Mouse (Mus musculus) forebrain, embryonic 11.5 days (tissue): ENCODE data around the gene Chadl. TPM values are rescaled to one million over a fixed set of nuclear protein-coding genes. Genes with fewer than 3 reads are reported as not detected.
A peak's percentile ranks its signal among the peaks of the same experiment; 100 is the strongest.
"Not testable (repeated sequence)": the region's sequence is repeated elsewhere in the genome, so short reads cannot be mapped to it uniquely, and the experiment has no call there.

Source experiments
- ATAC-seq: fragments of 200-750 bp; cut with Nextera tagmentation; replicated peaks from 2 replicates; pipeline ENCODE4 v1.8.0; 2017; ENCODE audit warnings: moderate TSS enrichment; ENCODE audit not compliant: low FRiP score
- DNase-seq: peaks from one replicate; pipeline ENCODE4 v3.0.0-alpha.2; 2017; ENCODE audit warnings: low spot score
- H3K27ac ChIP-seq: fragments of 300-500 bp; sonication (generic); 2 replicates; pipeline ENCODE4 v1.5.1; 2014; ENCODE audit warnings: low read depth, low read length
- H3K27me3 ChIP-seq: fragments of 300-500 bp; sonication (generic); 2 replicates; pipeline ENCODE4 v1.6.1; 2014; ENCODE audit warnings: mild to moderate bottlenecking, low read length, mixed read lengths; ENCODE audit not compliant: control insufficient read depth, insufficient read depth
- H3K36me3 ChIP-seq: fragments of 300-500 bp; sonication (generic); 2 replicates; pipeline ENCODE4 v1.6.1; 2014; ENCODE audit warnings: mild to moderate bottlenecking, low read length, moderate library complexity, mixed read lengths; ENCODE audit not compliant: control insufficient read depth, insufficient read depth
- H3K4me1 ChIP-seq: fragments of 300-500 bp; sonication (generic); replicated peaks from 2 replicates; pipeline ENCODE4 v1.6.1; 2014; ENCODE audit warnings: low read length, mixed read lengths; ENCODE audit not compliant: control insufficient read depth, insufficient read depth
- H3K4me2 ChIP-seq: fragments of 300-500 bp; sonication (generic); 2 replicates; pipeline ENCODE4 v1.6.1; 2014; ENCODE audit warnings: low read depth, mild to moderate bottlenecking, low read length, moderate library complexity, mixed read lengths; ENCODE audit not compliant: severe bottlenecking
- H3K4me3 ChIP-seq: fragments of 300-500 bp; sonication (generic); 2 replicates; pipeline ENCODE4 v1.5.1; 2014; ENCODE audit warnings: low read depth, low read length
- H3K9ac ChIP-seq: fragments of 300-500 bp; sonication (generic); 2 replicates; pipeline ENCODE4 v1.6.1; 2014; ENCODE audit warnings: low read length
- H3K9me3 ChIP-seq: fragments of 300-500 bp; sonication (generic); 2 replicates; pipeline ENCODE4 v1.6.1; 2016; ENCODE audit warnings: low read length, mixed read lengths; ENCODE audit not compliant: control insufficient read depth
- WGBS: fragments of 180-500 bp; shearing (Covaris S2); extraction: QIAGEN DNeasy Blood & Tissue Kit; methylation state at CpG from one replicate; pipeline ENCODE4 v1.1.7; 2014; 5-methylcytosine and 5-hydroxymethylcytosine counted together
- polyA plus RNA-seq: library from polyadenylated mRNA; unstranded; fragments of >200 nt; fragmentation: Nextera tagmentation; extraction: Ambion mirVana; gene quantifications from 2 replicates; pipeline ENCODE4 v1.2.1, GENCODE M21; 2014

Chadl gene
- polyA plus RNA-seq: 3.3 and 4.0 TPM in 2 replicates

GRCm38 (mm10) chr15:81697175-81697574 lies at the start of gene Chadl:
TSS of gene Chadl (minus strand) at chr15:81697287.
- no peak for ATAC-seq
- Histone ChIP-seq H3K27ac (no peak within 1 kb of the TSS), H3K4me1 (peaks cover 10% of the 10 kb centered on the region; the same call in 1 of the 2 replicates), H3K36me3 (no peaks in the 10 kb centered on the region; the same call in 1 of the 2 replicates), H3K9me3 (no peaks in the 10 kb centered on the region), H3K27me3 (peaks cover 32% of the 10 kb centered on the region), H3K4me3 (no peak within 1 kb of the TSS), H3K9ac (0 out of 2 replicates have a peak within 1 kb of the TSS, but pooled peaks have one; percentile 8), H3K4me2 (no peak within 1 kb of the TSS)
- DNase-seq: no peak
- WGBS: 62% methylated on average over 7 of the region's 7 CpGs

GRCm38 (mm10) chr15:81745601-81746114 lies 48.6 kb upstream of the Chadl start:
- Histone ChIP-seq H3K4me3 (peak overlapping the region; percentile 90), H3K9me3 (no peaks in the 10 kb centered on the region), H3K27me3 (no peaks in the 10 kb centered on the region), H3K9ac (peak overlapping the region; percentile 98), H3K4me2 (peak overlapping the region; percentile 79), H3K36me3 (no peaks in the 10 kb centered on the region), H3K4me1 (peaks cover 5% of the 10 kb centered on the region; the same call in 1 of the 2 replicates), H3K27ac (peak overlapping the region; percentile 87)
- ATAC-seq (peak; percentile 85), DNase-seq (peak; percentile 91)
- WGBS: under 1% methylated on average over 33 of the region's 33 CpGs

DNA sequence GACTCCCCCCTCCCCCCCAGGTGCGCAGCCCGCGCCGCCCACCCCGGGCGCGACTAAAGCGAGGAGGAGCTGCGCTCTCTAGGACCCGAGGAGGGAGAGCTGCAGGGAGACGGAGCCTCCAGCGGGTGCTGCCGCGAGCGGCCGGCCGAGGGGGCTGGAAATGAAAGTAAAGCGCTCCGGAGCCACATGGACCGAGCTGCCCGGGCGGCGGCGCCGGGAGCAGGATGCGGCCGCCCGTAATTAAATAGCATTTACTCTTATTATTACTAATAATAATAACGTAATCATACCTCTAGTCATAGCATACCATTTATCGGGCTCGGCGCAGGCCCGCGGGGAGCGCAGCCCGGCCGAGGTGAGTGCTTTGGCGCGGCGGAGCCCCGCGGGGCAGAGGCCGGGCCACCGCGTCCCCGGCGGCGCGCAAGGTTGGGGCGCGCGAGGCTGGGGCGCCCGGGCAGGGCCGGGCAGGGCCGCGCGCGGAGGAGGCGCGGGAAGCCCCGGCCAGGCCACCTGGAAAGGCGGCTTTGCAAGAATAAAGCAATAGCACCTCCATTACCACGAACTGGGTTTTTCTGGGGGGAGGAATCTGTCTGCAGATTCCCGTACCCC lies 48.0 kb upstream of the Chadl start, which contains the start of the genes Zc3h7b and Rangap1:
TSS of gene Zc3h7b (plus strand) at position 66 of the 609 bp plus-strand sequence.
TSS of gene Rangap1 (minus strand) at position 539 of the 609 bp plus-strand sequence.
- H3K9ac ChIP-seq: peak within 1 kb of the TSS; percentile 98
- ATAC-seq: peak; percentile 87
- H3K27me3 ChIP-seq: no peaks in the 10 kb centered on the region
- H3K4me3 ChIP-seq: peak within 1 kb of the TSS; percentile 90
- H3K4me1 ChIP-seq: peaks cover 5% of the 10 kb centered on the region; the same call in 1 of the 2 replicates
- WGBS: under 1% methylated on average over 56 of the region's 65 CpGs
- peak within 1 kb of the TSS; percentile 79 for H3K4me2 ChIP-seq
- no peaks in the 10 kb centered on the region for H3K36me3 ChIP-seq
- H3K9me3 ChIP-seq: no peaks in the 10 kb centered on the region
- DNase-seq: peak; percentile 86
- H3K27ac ChIP-seq: peak within 1 kb of the TSS; percentile 87

GRCm38 (mm10) chr15:81742368-81742767 lies 45.3 kb upstream of the Chadl start:
- ATAC-seq, H3K9me3 ChIP-seq, H3K27me3 ChIP-seq, H3K27ac ChIP-seq, H3K9ac ChIP-seq, H3K4me3 ChIP-seq, H3K4me1 ChIP-seq, H3K36me3 ChIP-seq, H3K4me2 ChIP-seq, DNase-seq: not testable (repeated sequence)
- 14% methylated on average over 1 of the region's 2 CpGs for WGBS

GRCm38 (mm10) chr15:81739924-81740323 lies 42.8 kb upstream of the Chadl start:
- Histone ChIP-seq H3K27me3 (no peaks in the 10 kb centered on the region), H3K9me3 (no peaks in the 10 kb centered on the region), H3K9ac (no peak overlapping the region), H3K27ac (no peak overlapping the region), H3K4me1 (no peaks in the 10 kb centered on the region; the same call in 1 of the 2 replicates), H3K36me3 (no peaks in the 10 kb centered on the region), H3K4me3 (no peak overlapping the region), H3K4me2 (no peak overlapping the region)
- 6% methylated on average over 2 of the region's 2 CpGs for WGBS
- no peak for DNase-seq
- ATAC-seq: no peak

DNA sequence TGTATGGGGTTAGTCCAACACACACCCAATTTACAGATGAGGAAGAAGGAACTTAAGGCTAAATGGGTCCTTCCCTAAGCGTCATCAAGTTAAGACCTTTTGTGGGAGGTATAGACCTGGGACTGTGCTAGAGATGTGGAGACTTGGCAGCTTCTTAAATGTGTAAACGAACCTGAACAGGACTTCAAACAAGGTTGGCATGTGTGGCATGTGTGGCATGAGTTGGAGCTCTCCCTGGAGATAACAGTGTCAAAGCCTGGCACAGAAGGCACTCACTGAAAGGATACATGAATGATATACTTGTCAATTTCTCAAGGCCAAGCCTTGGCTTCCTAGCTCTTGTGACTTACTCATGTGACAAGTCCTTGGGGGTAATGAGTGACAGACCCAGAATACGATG lies 42.2 kb upstream of the Chadl start:
- H3K4me2 ChIP-seq: no peak overlapping the region
- H3K9ac ChIP-seq: no peak overlapping the region
- no peak overlapping the region for H3K27ac ChIP-seq
- WGBS: 80% methylated on average over 3 of the region's 3 CpGs
- ATAC-seq (no peak), DNase-seq (no peak)
- H3K4me3 ChIP-seq: no peak overlapping the region
- H3K27me3 ChIP-seq: no peaks in the 10 kb centered on the region
- no peaks in the 10 kb centered on the region for H3K36me3 ChIP-seq
- H3K9me3 ChIP-seq: no peaks in the 10 kb centered on the region
- H3K4me1 ChIP-seq: no peaks in the 10 kb centered on the region; the same call in 1 of the 2 replicates

DNA sequence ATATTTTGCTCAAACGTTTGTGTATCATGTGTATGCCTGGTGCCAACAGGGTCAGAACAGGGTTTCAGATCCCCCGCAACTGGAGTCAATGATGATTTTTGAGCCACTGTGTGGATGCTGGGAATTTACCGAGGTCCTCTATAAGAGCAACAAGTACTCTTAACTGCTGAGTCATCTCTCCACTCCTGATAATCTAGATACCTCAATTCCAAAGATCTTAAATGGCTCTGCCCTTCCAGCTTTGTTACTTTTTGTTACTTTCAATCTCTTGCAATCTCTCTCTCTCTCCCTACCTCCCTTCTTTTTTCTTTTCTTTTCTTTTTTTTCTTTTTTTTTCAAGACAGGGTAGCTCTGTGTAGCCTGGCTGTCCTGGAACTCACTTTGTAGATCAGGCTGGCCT lies 38.0 kb upstream of the Chadl start:
- Histone ChIP-seq H3K4me3 (no peak overlapping the region), H3K9me3 (no peaks in the 10 kb centered on the region), H3K4me1 (no peaks in the 10 kb centered on the region), H3K27me3 (no peaks in the 10 kb centered on the region), H3K27ac (no peak overlapping the region), H3K36me3 (no peaks in the 10 kb centered on the region), H3K9ac (no peak overlapping the region), H3K4me2 (no peak overlapping the region)
- 61% methylated on average over 3 of the region's 3 CpGs for WGBS
- DNase-seq (no peak), ATAC-seq (no peak)

- H3K4me2 ChIP-seq: peak overlapping the region; percentile 87
- DNase-seq (peak; percentile 99), ATAC-seq (peak; percentile 99)
- H3K4me1 ChIP-seq: peaks cover 4% of the 10 kb centered on the region; the same call in 1 of the 2 replicates
- H3K36me3 ChIP-seq: no peaks in the 10 kb centered on the region
- peak overlapping the region; percentile 100 for H3K4me3 ChIP-seq
- WGBS: 6% methylated on average over 41 of the region's 41 CpGs
- peak overlapping the region; percentile 94 for H3K9ac ChIP-seq
- H3K9me3 ChIP-seq: no peaks in the 10 kb centered on the region
- no peaks in the 10 kb centered on the region for H3K27me3 ChIP-seq
- H3K27ac ChIP-seq: peak overlapping the region; percentile 63
Measured at GRCm38 (mm10) chr15:81729792-81730635, 32.9 kb upstream of the Chadl start.
